Mouse (Mus musculus): ENCODE measurements around the gene Tssk3. TPM values are rescaled to one million over a fixed set of nuclear protein-coding genes. Genes with fewer than 3 reads are reported as not detected.

The Tssk3 gene
- polyA plus RNA-seq, 1 experiment from 2014 or later: not detected

DNA sequence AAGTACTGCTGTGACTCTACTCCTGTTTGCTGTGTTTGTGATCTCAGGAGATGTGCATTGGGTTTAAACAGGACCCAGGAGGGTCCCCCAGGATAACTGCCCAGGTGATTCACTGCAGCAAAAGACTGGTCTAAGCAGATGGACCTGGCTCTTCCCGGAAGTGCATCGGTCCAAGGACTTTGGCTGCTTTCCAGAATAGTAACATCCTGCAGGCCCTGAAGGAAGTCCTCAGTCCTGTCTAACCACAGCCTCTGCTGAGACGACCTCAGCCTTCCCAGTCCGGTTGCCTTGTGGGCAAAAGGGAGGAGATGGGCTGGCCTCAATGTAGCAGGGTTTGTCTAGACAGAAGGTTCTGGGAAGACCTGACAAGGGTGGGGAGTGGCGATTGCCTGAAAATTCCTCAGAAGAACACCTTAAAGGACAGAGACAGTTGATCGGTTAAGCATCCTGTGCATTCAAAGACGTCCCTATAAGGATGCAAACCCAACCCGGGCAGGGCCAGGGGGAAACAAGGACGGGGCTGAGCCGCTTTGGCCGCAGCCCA lies 12.2 kb upstream of the Tssk3 start:
- Histone ChIP-seq H3K27me3 (ENCODE audit: control insufficient read depth, insufficient read depth, low read length) (no peaks in the 10 kb centered on the region), H3K36me3 (ENCODE audit: control insufficient read depth, insufficient read depth, low read length) (no peaks in the 10 kb centered on the region), H3K27ac (ENCODE audit: low read length) (peak overlapping the region; percentile 43; the same call in 1 of the 2 replicates), H3K9me3 (replicated peaks; ENCODE audit: control insufficient read depth, low read length) (no peaks in the 10 kb centered on the region), H3K4me1 (ENCODE audit: control insufficient read depth, insufficient read depth, low read length) (peaks cover 15% of the 10 kb centered on the region), H3K4me2 (ENCODE audit: low read depth, low read length) (no peak overlapping the region), H3K9ac (ENCODE audit: low read length) (no peak overlapping the region), H3K4me3 (replicated peaks; ENCODE audit: low read length) (no peak overlapping the region)
- no peak for ATAC-seq (ENCODE audit: insufficient read depth, low FRiP score)
- 52% methylated on average over 11 of the region's 11 CpGs for WGBS

DNA sequence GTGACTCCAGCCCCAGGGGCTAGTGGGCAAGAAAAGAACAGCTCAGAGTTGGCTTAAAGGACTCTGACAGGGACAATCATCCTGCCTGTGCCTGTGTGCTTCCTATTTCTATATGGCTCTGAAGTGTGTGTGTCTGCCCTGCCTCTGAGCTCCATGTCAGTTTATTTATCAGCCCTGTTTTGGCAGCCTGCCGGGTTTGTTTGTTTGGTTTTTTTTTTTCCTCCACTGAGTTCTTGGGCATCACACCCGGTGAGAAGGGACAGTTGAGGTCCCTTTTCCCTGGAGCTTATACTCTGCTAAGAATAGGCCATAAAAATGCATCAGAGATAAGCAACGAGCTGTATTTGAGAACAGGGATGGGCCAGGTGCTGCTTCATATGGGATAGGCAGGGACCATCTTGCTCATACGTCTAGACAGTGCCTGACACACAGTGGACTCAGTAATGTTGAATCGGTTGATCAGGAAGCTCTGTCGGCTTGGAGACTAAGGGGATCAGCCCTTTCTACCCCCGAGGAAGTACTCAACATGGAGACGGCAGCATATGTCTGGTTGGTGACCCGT lies 11.6 kb upstream of the Tssk3 start:
- Histone ChIP-seq H3K4me1 (ENCODE audit: control insufficient read depth, insufficient read depth, low read length) (peaks cover 12% of the 10 kb centered on the region), H3K4me3 (replicated peaks; ENCODE audit: low read length) (no peak overlapping the region), H3K27me3 (ENCODE audit: control insufficient read depth, insufficient read depth, low read length) (no peaks in the 10 kb centered on the region), H3K27ac (ENCODE audit: low read length) (peak overlapping the region; percentile 43; the same call in 1 of the 2 replicates), H3K4me2 (ENCODE audit: low read depth, low read length) (no peak overlapping the region), H3K36me3 (ENCODE audit: control insufficient read depth, insufficient read depth, low read length) (no peaks in the 10 kb centered on the region), H3K9me3 (replicated peaks; ENCODE audit: control insufficient read depth, low read length) (no peaks in the 10 kb centered on the region), H3K9ac (ENCODE audit: low read length) (no peak overlapping the region)
- no peak for ATAC-seq (ENCODE audit: insufficient read depth, low FRiP score)
- WGBS: 42% methylated on average over 9 of the region's 9 CpGs

DNA sequence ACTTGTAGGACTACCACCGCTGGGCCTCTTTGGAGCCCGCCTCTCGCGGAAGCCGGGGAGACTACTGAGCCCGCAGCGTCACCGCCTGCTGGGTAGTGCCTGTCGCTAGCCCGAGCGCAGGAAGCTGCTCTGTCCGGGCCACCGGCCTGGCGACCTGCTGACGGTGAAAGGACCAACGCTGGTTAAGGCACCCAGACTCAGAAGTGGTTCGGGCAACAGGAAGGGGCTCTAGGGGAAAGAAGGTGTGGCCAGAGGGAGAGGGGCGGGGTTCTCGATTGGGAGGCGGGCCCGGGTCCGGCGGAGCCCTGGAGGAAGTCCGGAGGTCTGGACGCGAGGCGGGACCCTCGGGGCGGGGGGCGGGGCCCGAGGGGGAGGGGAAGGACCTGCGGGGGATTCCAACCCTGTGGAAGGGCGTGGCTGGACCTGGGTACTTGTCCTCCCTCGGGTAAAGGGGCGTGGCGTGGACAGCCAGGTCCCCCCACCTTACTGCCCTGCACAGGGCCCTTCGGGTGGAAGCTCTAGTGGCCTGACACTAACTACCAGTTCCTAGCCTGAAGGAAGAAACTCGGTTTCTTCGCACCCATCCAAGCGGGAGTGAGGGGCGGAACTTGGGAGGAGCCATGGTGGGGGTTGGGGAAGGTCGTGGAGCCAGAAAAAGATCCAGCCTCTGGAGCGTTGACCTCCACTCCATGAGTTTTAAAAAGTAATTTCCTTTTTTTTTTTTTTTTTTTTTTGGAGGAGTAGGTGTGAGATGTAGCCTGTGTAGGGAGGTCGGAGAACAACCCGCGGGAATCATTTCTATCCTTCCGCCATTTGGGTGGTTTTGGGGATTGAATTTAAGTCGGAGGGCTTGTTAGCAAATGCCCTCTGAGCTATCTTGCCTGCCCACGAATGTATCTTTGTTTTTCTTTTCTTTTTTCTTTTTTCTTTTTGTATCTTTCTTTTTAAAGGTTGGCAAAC lies 10.1 kb upstream of the Tssk3 start:
- Histone ChIP-seq H3K9ac (ENCODE audit: low read length) (peak overlapping the region; percentile 79), H3K27me3 (ENCODE audit: control insufficient read depth, insufficient read depth, low read length) (no peaks in the 10 kb centered on the region), H3K9me3 (replicated peaks; ENCODE audit: control insufficient read depth, low read length) (no peaks in the 10 kb centered on the region), H3K36me3 (ENCODE audit: control insufficient read depth, insufficient read depth, low read length) (no peaks in the 10 kb centered on the region), H3K4me1 (ENCODE audit: control insufficient read depth, insufficient read depth, low read length) (peaks cover 23% of the 10 kb centered on the region), H3K27ac (ENCODE audit: low read length) (peak overlapping the region; percentile 94), H3K4me2 (ENCODE audit: low read depth, low read length) (peak overlapping the region; percentile 63), H3K4me3 (replicated peaks; ENCODE audit: low read length) (peak overlapping the region; percentile 65)
- 1% methylated on average over 49 of the region's 49 CpGs for WGBS
- ATAC-seq (ENCODE audit: insufficient read depth, low FRiP score): peak; percentile 92

DNA sequence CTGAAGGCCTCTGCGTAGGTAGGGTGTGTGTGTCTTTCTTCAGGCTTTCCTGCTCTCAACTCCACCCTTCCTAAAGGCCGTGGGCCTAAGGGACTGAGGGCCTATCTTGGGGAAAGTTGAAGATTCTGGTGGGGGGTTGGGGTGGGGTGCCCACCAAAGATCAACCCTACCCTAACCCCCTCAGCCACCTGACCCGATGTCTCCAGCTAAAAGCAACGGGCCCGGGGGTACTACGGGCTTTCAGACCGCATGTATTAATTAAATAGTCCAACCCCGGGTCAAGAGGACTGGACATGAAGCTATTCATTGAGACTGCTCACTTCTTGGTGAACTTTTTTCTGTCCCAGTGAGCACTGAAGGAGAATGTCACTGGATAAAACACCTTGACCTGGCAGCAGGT lies 9.2 kb upstream of the Tssk3 start:
- Histone ChIP-seq H3K27me3 (ENCODE audit: control insufficient read depth, insufficient read depth, low read length) (no peaks in the 10 kb centered on the region), H3K36me3 (ENCODE audit: control insufficient read depth, insufficient read depth, low read length) (no peaks in the 10 kb centered on the region), H3K9me3 (replicated peaks; ENCODE audit: control insufficient read depth, low read length) (no peaks in the 10 kb centered on the region), H3K4me3 (replicated peaks; ENCODE audit: low read length) (peak overlapping the region; percentile 65), H3K4me2 (ENCODE audit: low read depth, low read length) (peak overlapping the region; percentile 63), H3K4me1 (ENCODE audit: control insufficient read depth, insufficient read depth, low read length) (peaks cover 23% of the 10 kb centered on the region), H3K27ac (ENCODE audit: low read length) (peak overlapping the region; percentile 94), H3K9ac (ENCODE audit: low read length) (peak overlapping the region; percentile 79)
- WGBS: 76% methylated on average over 8 of the region's 8 CpGs
- ATAC-seq (ENCODE audit: insufficient read depth, low FRiP score): no peak

DNA sequence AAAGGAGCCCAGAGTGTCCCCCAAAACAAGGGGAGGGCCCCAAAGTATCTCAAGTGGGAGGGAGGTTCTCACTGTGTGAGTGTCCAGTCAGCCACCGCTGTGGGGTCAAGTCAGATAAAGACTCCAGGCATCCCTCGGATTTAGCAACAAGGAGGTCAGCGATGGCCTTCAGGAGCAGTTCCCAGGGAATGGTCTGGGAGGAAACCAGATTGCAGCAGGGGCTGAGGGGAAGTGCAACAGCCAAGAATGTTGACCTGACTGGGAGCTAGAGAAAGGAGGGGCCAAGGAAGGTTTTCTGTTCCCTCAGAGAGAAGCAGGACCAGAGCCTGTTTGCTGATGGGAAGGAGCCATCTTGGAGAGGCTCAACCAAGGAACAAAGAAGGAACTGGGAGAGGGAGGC lies 8.1 kb upstream of the Tssk3 start:
- H3K36me3 ChIP-seq (ENCODE audit: control insufficient read depth, insufficient read depth, low read length): no peaks in the 10 kb centered on the region
- H3K9ac ChIP-seq (ENCODE audit: low read length): 0 out of 2 replicates have a peak overlapping the region, but pooled peaks have one; percentile 43
- H3K4me3 ChIP-seq (replicated peaks; ENCODE audit: low read length): no peak overlapping the region
- ATAC-seq (ENCODE audit: insufficient read depth, low FRiP score): no peak
- H3K4me2 ChIP-seq (ENCODE audit: low read depth, low read length): no peak overlapping the region
- no peaks in the 10 kb centered on the region for H3K27me3 ChIP-seq (ENCODE audit: control insufficient read depth, insufficient read depth, low read length)
- 59% methylated on average over 3 of the region's 3 CpGs for WGBS
- H3K4me1 ChIP-seq (ENCODE audit: control insufficient read depth, insufficient read depth, low read length): peaks cover 23% of the 10 kb centered on the region
- H3K9me3 ChIP-seq (replicated peaks; ENCODE audit: control insufficient read depth, low read length): no peaks in the 10 kb centered on the region
- H3K27ac ChIP-seq (ENCODE audit: low read length): no peak overlapping the region

DNA sequence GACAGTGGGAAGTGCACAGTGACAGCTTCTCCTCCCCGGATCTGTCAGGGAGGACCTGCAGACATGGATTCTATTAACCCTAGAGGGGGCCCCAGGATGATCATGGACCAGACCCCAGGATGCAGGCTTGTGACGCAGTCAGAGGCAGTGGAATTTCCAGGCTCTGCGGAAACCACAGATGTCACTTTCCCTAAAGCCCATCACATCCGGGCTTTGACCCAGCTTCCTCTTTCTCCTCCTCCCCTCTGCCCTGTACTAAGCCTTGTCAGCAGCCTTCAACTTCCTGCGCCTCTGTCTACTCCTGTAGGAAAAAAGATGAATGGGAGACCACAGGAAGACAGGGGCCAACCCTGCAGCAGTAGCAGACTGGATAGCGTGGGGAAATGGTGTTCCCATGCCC lies 5.8 kb upstream of the Tssk3 start:
- ATAC-seq (ENCODE audit: insufficient read depth, low FRiP score): no peak
- 26% methylated on average over 6 of the region's 6 CpGs for WGBS
- peaks cover 14% of the 10 kb centered on the region for H3K4me1 ChIP-seq (ENCODE audit: control insufficient read depth, insufficient read depth, low read length)
- no peaks in the 10 kb centered on the region for H3K9me3 ChIP-seq (replicated peaks; ENCODE audit: control insufficient read depth, low read length)
- no peaks in the 10 kb centered on the region for H3K36me3 ChIP-seq (ENCODE audit: control insufficient read depth, insufficient read depth, low read length)
- H3K27me3 ChIP-seq (ENCODE audit: control insufficient read depth, insufficient read depth, low read length): peaks cover 8% of the 10 kb centered on the region
- H3K27ac ChIP-seq (ENCODE audit: low read length): peak overlapping the region; percentile 25; the same call in 1 of the 2 replicates
- peak overlapping the region; percentile 47; the same call in 1 of the 2 replicates for H3K9ac ChIP-seq (ENCODE audit: low read length)
- no peak overlapping the region for H3K4me3 ChIP-seq (replicated peaks; ENCODE audit: low read length)
- H3K4me2 ChIP-seq (ENCODE audit: low read depth, low read length): no peak overlapping the region

DNA sequence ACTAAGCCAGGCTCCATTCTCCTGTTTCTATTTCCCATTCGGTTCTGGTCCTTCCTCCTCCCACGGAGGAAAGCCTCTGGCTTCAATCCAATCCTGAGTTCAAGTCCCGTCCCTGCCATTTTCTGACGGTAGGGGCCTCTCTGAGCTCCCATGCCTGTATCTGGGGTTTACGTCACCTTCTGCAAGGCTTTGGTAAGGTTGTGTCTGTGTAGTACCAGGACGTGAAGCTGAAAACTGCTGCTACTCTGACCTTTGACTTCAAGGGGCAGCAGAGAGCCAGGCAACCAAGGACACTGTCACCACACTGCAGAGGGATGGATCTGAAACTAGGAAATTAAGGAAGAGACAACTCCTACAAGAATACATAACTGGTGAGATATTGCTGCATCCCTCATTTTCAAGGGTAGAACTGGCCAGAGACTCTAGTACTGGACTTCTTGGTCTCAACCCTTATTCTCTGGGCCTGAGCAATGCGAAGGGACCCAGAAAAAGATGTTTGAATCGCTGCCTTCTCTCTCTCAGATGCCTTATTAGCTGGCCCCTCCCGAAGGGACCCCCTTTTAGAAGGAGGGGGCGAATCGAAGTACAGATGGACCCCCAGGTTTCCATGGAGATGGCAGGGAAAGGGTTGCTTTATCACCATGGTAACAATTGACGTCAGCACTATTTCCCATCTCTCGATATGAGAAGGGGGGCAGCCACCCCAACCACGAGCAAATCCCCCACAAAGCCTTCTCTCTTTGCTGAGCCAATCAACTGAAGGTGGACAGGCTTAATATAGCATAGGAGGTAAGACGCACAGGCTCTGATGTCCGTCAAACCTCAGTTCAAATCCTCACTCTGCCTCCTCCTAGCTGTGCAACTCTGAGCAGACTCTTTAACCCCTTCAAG lies 5.1 kb upstream of the Tssk3 start:
- WGBS: 34% methylated on average over 16 of the region's 16 CpGs
- peak overlapping the region; percentile 25; the same call in 1 of the 2 replicates for H3K27ac ChIP-seq (ENCODE audit: low read length)

DNA sequence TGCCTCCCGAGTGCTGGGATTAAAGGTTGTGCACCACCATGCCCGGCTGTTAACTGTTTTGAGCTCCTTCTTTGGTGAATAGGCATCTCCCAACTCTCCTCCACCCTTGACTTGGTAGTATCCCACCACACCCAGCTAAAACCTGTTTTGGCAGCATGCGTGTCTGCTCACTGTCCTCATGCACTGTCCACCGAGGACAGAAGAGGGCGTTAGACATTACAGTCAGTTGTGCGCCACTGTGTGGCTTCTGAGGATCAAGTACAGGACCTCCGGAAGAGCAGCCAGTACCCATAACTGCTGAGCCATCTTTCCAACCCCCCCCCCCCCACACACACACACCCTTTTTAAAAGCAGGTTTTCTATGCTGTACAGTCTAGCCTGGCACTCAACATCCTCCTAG lies 3.9 kb upstream of the Tssk3 start:
- 55% methylated on average over 7 of the region's 7 CpGs for WGBS
- Histone ChIP-seq H3K4me2 (ENCODE audit: low read depth, low read length) (no peak overlapping the region), H3K9ac (ENCODE audit: low read length) (no peak overlapping the region), H3K27ac (ENCODE audit: low read length) (no peak overlapping the region), H3K9me3 (replicated peaks; ENCODE audit: control insufficient read depth, low read length) (no peaks in the 10 kb centered on the region), H3K4me1 (ENCODE audit: control insufficient read depth, insufficient read depth, low read length) (peaks cover 18% of the 10 kb centered on the region), H3K4me3 (replicated peaks; ENCODE audit: low read length) (no peak overlapping the region), H3K27me3 (ENCODE audit: control insufficient read depth, insufficient read depth, low read length) (peaks cover 13% of the 10 kb centered on the region), H3K36me3 (ENCODE audit: control insufficient read depth, insufficient read depth, low read length) (no peaks in the 10 kb centered on the region)
- ATAC-seq (ENCODE audit: insufficient read depth, low FRiP score): no peak

More for the DNA sequence above, 5.1 kb upstream of the Tssk3 start:
- Histone ChIP-seq H3K4me3 (replicated peaks; ENCODE audit: low read length) (no peak overlapping the region), H3K36me3 (ENCODE audit: control insufficient read depth, insufficient read depth, low read length) (no peaks in the 10 kb centered on the region), H3K4me2 (ENCODE audit: low read depth, low read length) (no peak overlapping the region), H3K9ac (ENCODE audit: low read length) (peak overlapping the region; percentile 47; the same call in 1 of the 2 replicates), H3K4me1 (ENCODE audit: control insufficient read depth, insufficient read depth, low read length) (peaks cover 18% of the 10 kb centered on the region), H3K9me3 (replicated peaks; ENCODE audit: control insufficient read depth, low read length) (no peaks in the 10 kb centered on the region), H3K27me3 (ENCODE audit: control insufficient read depth, insufficient read depth, low read length) (peaks cover 13% of the 10 kb centered on the region)
- no peak for ATAC-seq (ENCODE audit: insufficient read depth, low FRiP score)

Data from stomach, embryonic 16.5 days (tissue).